Mouse (Mus musculus) MEL (cell line): ENCODE results near the gene Emg1. TPM values are rescaled to one million over a fixed set of nuclear protein-coding genes. Genes with fewer than 3 reads are reported as not detected.

Experiments
- DNase-seq: peaks from one replicate; pipeline ENCODE4 v3.0.0; 2011; ENCODE audit warnings: low read depth, low spot score
- H3K27ac ChIP-seq: 2 replicates; pipeline ENCODE4 v1.5.1; 2012; ENCODE audit warnings: low read depth, mild to moderate bottlenecking, control low read depth, low read length, moderate library complexity; ENCODE audit not compliant: control insufficient read depth
- H3K27me3 ChIP-seq, 2 experiments: fragments of 150-350 bp in 1 of 2; sonication (generic) in 1 of 2; 2 replicates each; pipeline ENCODE4 v1.6.1; 2012; ENCODE audit warnings: low read length in 2 of 2, mild to moderate bottlenecking in 2 of 2, improper control_type of control experiment in 1 of 2, moderate library complexity in 1 of 2; ENCODE audit not compliant: insufficient read depth in 2 of 2, control insufficient read depth in 1 of 2
- H3K36me3 ChIP-seq, 2 experiments: 2 replicates each; pipeline ENCODE4 v1.6.1; 2012 to 2014; ENCODE audit warnings: low read length in 2 of 2, improper control_type of control experiment in 1 of 2, inconsistent platforms in 1 of 2, mild to moderate bottlenecking in 1 of 2; ENCODE audit not compliant: insufficient read depth in 2 of 2, control insufficient read depth in 1 of 2
- H3K4me1 ChIP-seq, 2 experiments: fragments of 150-350 bp in 1 of 2; sonication (generic) in 1 of 2; 2 replicates each; pipeline ENCODE4 v1.6.1; 2012; ENCODE audit warnings: low read length in 2 of 2, improper control_type of control experiment in 1 of 2, mild to moderate bottlenecking in 1 of 2; ENCODE audit not compliant: insufficient read depth in 2 of 2, control insufficient read depth in 1 of 2
- H3K4me3 ChIP-seq, 2 experiments: fragments of 150-350 bp in 1 of 2; sonication (generic) in 1 of 2; 2 replicates each; pipeline ENCODE4 v1.5.1; 2012; ENCODE audit warnings: low read depth in 2 of 2, low read length in 2 of 2, mild to moderate bottlenecking in 2 of 2, moderate library complexity in 2 of 2, control low read depth in 1 of 2, improper control_type of control experiment in 1 of 2; ENCODE audit not compliant: control insufficient read depth in 1 of 2, insufficient read depth in 1 of 2
- H3K79me2 ChIP-seq: 2 replicates; pipeline ENCODE4 v1.6.1; 2012; ENCODE audit warnings: mild to moderate bottlenecking, low read length, moderate library complexity; ENCODE audit not compliant: control insufficient read depth, poor library complexity, insufficient read depth
- H3K9ac ChIP-seq: 2 replicates; pipeline ENCODE4 v1.6.1; 2012; ENCODE audit warnings: low read depth, mild to moderate bottlenecking, control low read depth, low read length, moderate library complexity; ENCODE audit not compliant: control insufficient read depth, poor library complexity, severe bottlenecking
- H3K9me3 ChIP-seq: fragments of 150-350 bp; sonication (generic); replicated peaks from 2 replicates; pipeline ENCODE4 v1.6.1; 2012; ENCODE audit warnings: mild to moderate bottlenecking, low read length, improper control_type of control experiment, moderate library complexity; ENCODE audit not compliant: insufficient read depth
- BHLHE40 ChIP-seq: IDR thresholded peaks from 2 replicates; pipeline ENCODE4 v1.6.1; 2012; ENCODE audit warnings: low read depth, mild to moderate bottlenecking, inconsistent platforms, low read length, improper control_type of control experiment, borderline replicate concordance
- CHD2 ChIP-seq: IDR thresholded peaks from 2 replicates; pipeline ENCODE4 v1.6.1; 2011; ENCODE audit warnings: low read length, improper control_type of control experiment
- CTCF ChIP-seq, 3 experiments: IDR thresholded peaks in 2 of 3; conservative IDR thresholded peaks in 1 of 3; 2 replicates each; pipeline ENCODE4 v1.5.1; 2011 to 2012; ENCODE audit warnings: low read length in 3 of 3, low read depth in 2 of 3, mild to moderate bottlenecking in 2 of 3, improper control_type of control experiment in 1 of 3, inconsistent platforms in 1 of 3, mixed read lengths in 1 of 3, moderate library complexity in 1 of 3; ENCODE audit not compliant: control insufficient read depth in 1 of 3, insufficient read depth in 1 of 3, poor library complexity in 1 of 3, severe bottlenecking in 1 of 3
- E2F4 ChIP-seq: IDR thresholded peaks from 2 replicates; pipeline ENCODE4 v1.6.1; 2011; ENCODE audit warnings: low read depth, low read length, improper control_type of control experiment, borderline replicate concordance
- ELF1 ChIP-seq: IDR thresholded peaks from 2 replicates; pipeline ENCODE4 v1.6.1; 2014; ENCODE audit warnings: low read depth, mild to moderate bottlenecking, inconsistent platforms, low read length, improper control_type of control experiment, moderate library complexity
- GATA1 ChIP-seq: IDR thresholded peaks from 2 replicates; pipeline ENCODE4 v1.6.1; 2011; ENCODE audit warnings: low read depth, low read length, improper control_type of control experiment
- KAT2A ChIP-seq: conservative IDR thresholded peaks from 2 replicates; pipeline ENCODE4 v1.6.1; 2012; ENCODE audit warnings: low read depth, low read length, improper control_type of control experiment, inconsistent platforms
- MAFK ChIP-seq: IDR thresholded peaks from 2 replicates; pipeline ENCODE4 v1.6.1; 2011; ENCODE audit warnings: low read depth, mild to moderate bottlenecking, low read length, improper control_type of control experiment, borderline replicate concordance
- MAZ ChIP-seq: IDR thresholded peaks from 2 replicates; pipeline ENCODE4 v1.6.1; 2012; ENCODE audit warnings: low read depth, mild to moderate bottlenecking, inconsistent platforms, low read length, improper control_type of control experiment
- MEF2A ChIP-seq: IDR thresholded peaks from 2 replicates; pipeline ENCODE4 v1.6.1; 2014; ENCODE audit warnings: low read depth, mild to moderate bottlenecking, inconsistent platforms, low read length, improper control_type of control experiment; ENCODE audit not compliant: poor library complexity, insufficient replicate concordance, severe bottlenecking; ENCODE audit errors: extremely low read depth
- MYB ChIP-seq: IDR thresholded peaks from 2 replicates; pipeline ENCODE4 v1.6.1; 2011; ENCODE audit warnings: mild to moderate bottlenecking, low read depth, low read length, improper control_type of control experiment
- MYC ChIP-seq: IDR thresholded peaks from 2 replicates; pipeline ENCODE4 v1.6.1; 2011; ENCODE audit warnings: low read depth, mild to moderate bottlenecking, low read length, improper control_type of control experiment, moderate library complexity
- NRF1 ChIP-seq: IDR thresholded peaks from 2 replicates; pipeline ENCODE4 v1.6.1; 2014; ENCODE audit warnings: low read depth, mild to moderate bottlenecking, inconsistent platforms, low read length, improper control_type of control experiment, moderate library complexity; ENCODE audit not compliant: poor library complexity, insufficient read depth, severe bottlenecking
- POLR2A ChIP-seq, 2 experiments: IDR thresholded peaks; 2 replicates each; pipeline ENCODE4 v1.6.1; 2011 to 2012; ENCODE audit warnings: low read length in 2 of 2, mild to moderate bottlenecking in 2 of 2, control low read depth in 1 of 2, improper control_type of control experiment in 1 of 2, low read depth in 1 of 2, moderate library complexity in 1 of 2; ENCODE audit not compliant: control insufficient read depth in 1 of 2, insufficient read depth in 1 of 2, poor library complexity in 1 of 2
- POLR2AphosphoS2 ChIP-seq: IDR thresholded peaks from 2 replicates; pipeline ENCODE4 v1.6.1; 2011; ENCODE audit warnings: low read length, improper control_type of control experiment
- POLR2AphosphoS5 ChIP-seq: IDR thresholded peaks from 2 replicates; pipeline ENCODE4 v1.6.1; 2012; ENCODE audit warnings: low read depth, borderline replicate concordance, mild to moderate bottlenecking, inconsistent platforms, low read length, moderate library complexity, mixed read lengths
- RCOR1 ChIP-seq: IDR thresholded peaks from 2 replicates; pipeline ENCODE4 v1.6.1; 2012; ENCODE audit warnings: low read depth, mild to moderate bottlenecking, inconsistent platforms, low read length, improper control_type of control experiment
- SIN3A ChIP-seq: IDR thresholded peaks from 2 replicates; pipeline ENCODE4 v1.6.1; 2012; ENCODE audit warnings: low read length, improper control_type of control experiment, inconsistent platforms
- TAL1 ChIP-seq: IDR thresholded peaks from 2 replicates; pipeline ENCODE4 v1.6.1; 2012; ENCODE audit warnings: mild to moderate bottlenecking, inconsistent platforms, low read length, moderate library complexity, mixed read lengths
- TBP ChIP-seq: IDR thresholded peaks from 2 replicates; pipeline ENCODE4 v1.8.0; 2011; ENCODE audit warnings: low read depth, low read length, improper control_type of control experiment
- USF1 ChIP-seq: IDR thresholded peaks from 2 replicates; pipeline ENCODE4 v1.6.1; 2014; ENCODE audit warnings: low read depth, mild to moderate bottlenecking, inconsistent platforms, low read length, improper control_type of control experiment, moderate library complexity
- USF2 ChIP-seq, 2 experiments: IDR thresholded peaks; 2 replicates each; pipeline ENCODE4 v1.6.1; 2011 to 2012; ENCODE audit warnings: improper control_type of control experiment in 2 of 2, low read length in 2 of 2, borderline replicate concordance in 1 of 2, inconsistent platforms in 1 of 2, low read depth in 1 of 2, mild to moderate bottlenecking in 1 of 2; ENCODE audit not compliant: insufficient read depth in 1 of 2
- ZKSCAN1 ChIP-seq: IDR thresholded peaks from 2 replicates; pipeline ENCODE4 v1.6.1; 2012; ENCODE audit warnings: low read depth, mild to moderate bottlenecking, inconsistent platforms, low read length, improper control_type of control experiment, moderate library complexity
- polyA plus RNA-seq, 2 experiments: library from polyadenylated mRNA; stranded (reverse) in 1 of 2; unstranded in 1 of 2; fragments of >175 nt in 1 of 2; fragments of >200 nt in 1 of 2; gene quantifications; 2 replicates each; pipeline versions ENCODE4 v1.2.1 to v1.2.4; 2012; ENCODE audit warnings: low replicate concordance in 2 of 2, low read depth in 1 of 2; ENCODE audit not compliant: insufficient read length in 2 of 2, insufficient read depth in 1 of 2, missing spikeins in 1 of 2
- total RNA-seq: library from RNA; depleted of rRNA; stranded (reverse); fragments of 300-350 nt; gene quantifications from 2 replicates; pipeline ENCODE4 v1.2.3, GENCODE M21; 2012

Gene Emg1
- total and polyA plus RNA-seq, 3 experiments: 346 to 391 TPM; not detected in 1

DNA sequence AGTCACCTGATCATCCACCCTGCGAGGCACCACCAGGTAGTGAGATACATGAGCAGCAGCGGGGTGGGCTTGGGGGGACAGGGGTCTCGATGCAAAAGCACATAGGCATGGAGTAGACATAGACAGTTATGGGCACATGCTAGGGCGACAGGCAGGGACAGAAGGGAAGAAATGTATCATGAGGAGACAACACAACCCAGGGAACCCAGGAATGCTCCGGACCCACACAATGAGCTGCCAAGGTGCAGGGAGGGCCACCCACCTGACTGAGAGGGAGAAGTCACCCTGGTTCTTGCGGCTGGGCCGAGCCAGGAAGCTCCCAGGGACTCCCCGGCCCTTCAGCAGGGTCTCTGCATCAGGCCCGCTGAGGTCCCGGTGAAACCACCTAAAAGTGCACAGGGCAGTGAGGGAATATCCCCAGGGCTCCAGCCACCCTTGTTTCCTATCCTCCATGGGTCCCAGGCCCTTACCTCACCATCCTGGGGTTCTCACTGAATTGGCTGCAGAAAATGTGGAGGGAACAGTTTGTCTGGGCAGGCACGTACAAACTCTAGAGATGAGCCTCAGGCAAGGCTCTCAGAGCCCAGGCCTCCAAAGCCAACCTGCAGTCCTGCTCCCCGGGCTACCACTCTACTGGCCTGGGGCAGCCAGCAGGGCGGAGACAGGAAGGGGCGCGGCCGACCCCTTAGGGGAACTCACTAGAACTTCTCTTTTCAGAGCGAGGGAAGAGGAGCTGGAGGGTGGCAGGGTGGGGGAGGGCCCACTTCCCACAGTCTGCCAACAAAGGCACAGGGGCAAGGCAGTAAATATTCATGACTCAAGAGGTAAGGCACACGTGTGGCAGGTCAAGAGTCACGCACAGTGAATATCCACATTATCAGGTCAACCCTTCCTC, 20.7 kb upstream of the Emg1 start (continued):
- TF ChIP-seq MEF2A (no peak), CHD2 (peak; percentile 42), TBP (0 out of 2 replicates have a peak, but pooled peaks have one; percentile 77), KAT2A (0 out of 2 replicates have a peak, but pooled peaks have one; percentile 21), POLR2AphosphoS5 (0 out of 2 replicates have a peak, but pooled peaks have one; percentile 73), NRF1 (no peak), MAFK (no peak), MYC (peak; percentile 73), USF2 (IDR thresholded peaks at IDR 0.05; ENCODE audit: borderline replicate concordance in 1 of 2, insufficient read depth in 1 of 2, low read depth in 1 of 2, low read length in 2 of 2) (no peak)

DNA sequence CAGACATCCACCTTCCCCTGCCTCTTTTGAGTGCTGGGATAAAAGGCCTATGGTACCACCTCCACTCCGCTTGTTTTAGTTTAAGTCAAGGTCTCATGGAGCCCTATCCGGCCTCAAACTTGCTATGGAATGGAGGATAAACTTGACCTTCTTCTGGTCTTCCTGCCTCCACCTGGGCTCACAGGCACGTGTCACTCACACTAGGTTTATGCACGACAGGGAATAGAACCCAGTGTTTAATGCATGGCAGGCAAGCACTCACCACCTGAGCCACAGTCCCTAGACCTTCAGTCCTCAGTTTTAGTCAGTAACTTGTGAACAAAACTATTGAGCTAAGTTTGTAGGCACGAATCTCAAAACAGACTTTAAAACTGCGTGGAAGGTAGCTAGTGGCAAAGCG, 19.1 kb upstream of the Emg1 start:
- Histone ChIP-seq H3K9me3 (no peaks in the 10 kb centered on the region), H3K27me3 (no peaks in the 10 kb centered on the region), H3K4me1 (peaks cover 14 to 30% of the 10 kb centered on the region in 2 experiments), H3K36me3 (peaks cover 0 to 27% of the 10 kb centered on the region in 2 experiments), H3K4me3 (no peak overlapping the region), H3K9ac (no peak overlapping the region), H3K27ac (no peak overlapping the region), H3K79me2 (peaks cover 16% of the 10 kb centered on the region)
- DNase-seq: no peak
- no peak for TF ChIP-seq SIN3A
- TF ChIP-seq MAFK: no peak
- TF ChIP-seq RCOR1: no peak
- no peak for TF ChIP-seq TAL1
- no peak for TF ChIP-seq TBP
- TF ChIP-seq NRF1: no peak
- no peak for TF ChIP-seq POLR2AphosphoS2
- TF ChIP-seq ELF1: no peak
- TF ChIP-seq CTCF (IDR thresholded peaks at IDR 0.05 in 2 of 3, conservative IDR thresholded peaks at IDR 0.05 in 1 of 3; ENCODE audit: control insufficient read depth in 1 of 3, insufficient read depth in 1 of 3, low read depth in 2 of 3, low read length in 3 of 3, poor library complexity in 1 of 3, severe bottlenecking in 1 of 3): no peak
- TF ChIP-seq MYB: no peak
- TF ChIP-seq E2F4: no peak
- no peak for TF ChIP-seq BHLHE40
- TF ChIP-seq GATA1: no peak
- no peak for TF ChIP-seq POLR2AphosphoS5
- TF ChIP-seq KAT2A: no peak
- TF ChIP-seq CHD2: no peak
- TF ChIP-seq MAZ: no peak
- TF ChIP-seq POLR2A (IDR thresholded peaks at IDR 0.05; ENCODE audit: control insufficient read depth in 1 of 2, insufficient read depth in 1 of 2, low read depth in 1 of 2, low read length in 2 of 2, poor library complexity in 1 of 2): no peak
- TF ChIP-seq ZKSCAN1: no peak
- no peak for TF ChIP-seq USF1
